Mouse (Mus musculus) large intestine, adult 2 months (tissue): Measurements from ENCODE around the gene Ugt2a1. TPM values are rescaled to one million over a fixed set of nuclear protein-coding genes. Genes with fewer than 3 reads are reported as not detected.

Experiments
- polyA plus RNA-seq: library from polyadenylated mRNA; depleted of rRNA; stranded (reverse); fragments of >200 nt; gene quantifications from 2 replicates; pipeline ENCODE4 v1.2.3, GENCODE M21; 2012; rRNA removed

The Ugt2a1 gene
- polyA plus RNA-seq, 1 experiment: not detected

Other genes with a start within 250 kb of the Ugt2a1 start
- gene Ugt2b37, start 236.1 kb downstream of the Ugt2a1 start, polyA plus RNA-seq: not detected in 2 replicates
- gene Ugt2a3, start 153.7 kb downstream of the Ugt2a1 start, polyA plus RNA-seq: 2.2 and 18.9 TPM in 2 replicates
- gene Ugt2b38, start 66.7 kb downstream of the Ugt2a1 start, polyA plus RNA-seq: not detected in 2 replicates
- gene Ugt2a2, start 8.6 kb downstream of the Ugt2a1 start, polyA plus RNA-seq: 0.16 TPM in 1 of 2 replicates, not detected in the other
- not detected in 2 replicates for gene Gm43638, start 4.1 kb downstream of the Ugt2a1 start, polyA plus RNA-seq
- 24.4 and 43.2 TPM in 2 replicates for gene Sult1b1, start 47.3 kb upstream of the Ugt2a1 start, polyA plus RNA-seq
- 9.2 and 15.8 TPM in 2 replicates for gene Sult1d1, start 78.2 kb upstream of the Ugt2a1 start, polyA plus RNA-seq
- not detected in 2 replicates for gene Sult1e1, start 100.7 kb upstream of the Ugt2a1 start, polyA plus RNA-seq
- not detected in 2 replicates for gene Csn1s1, start 175.3 kb upstream of the Ugt2a1 start, polyA plus RNA-seq
- 0.80 and 0.94 TPM in 2 replicates for gene Csn2, start 208.8 kb upstream of the Ugt2a1 start, polyA plus RNA-seq